Mouse (Mus musculus) layer of hippocampus, adult 9-11 months (tissue): ENCODE measurements around the gene 4930451I11Rik.

Source experiments
- DNase-seq: peaks from one replicate; pipeline ENCODE4 v3.0.0; 2022

4930451I11Rik gene

DNA sequence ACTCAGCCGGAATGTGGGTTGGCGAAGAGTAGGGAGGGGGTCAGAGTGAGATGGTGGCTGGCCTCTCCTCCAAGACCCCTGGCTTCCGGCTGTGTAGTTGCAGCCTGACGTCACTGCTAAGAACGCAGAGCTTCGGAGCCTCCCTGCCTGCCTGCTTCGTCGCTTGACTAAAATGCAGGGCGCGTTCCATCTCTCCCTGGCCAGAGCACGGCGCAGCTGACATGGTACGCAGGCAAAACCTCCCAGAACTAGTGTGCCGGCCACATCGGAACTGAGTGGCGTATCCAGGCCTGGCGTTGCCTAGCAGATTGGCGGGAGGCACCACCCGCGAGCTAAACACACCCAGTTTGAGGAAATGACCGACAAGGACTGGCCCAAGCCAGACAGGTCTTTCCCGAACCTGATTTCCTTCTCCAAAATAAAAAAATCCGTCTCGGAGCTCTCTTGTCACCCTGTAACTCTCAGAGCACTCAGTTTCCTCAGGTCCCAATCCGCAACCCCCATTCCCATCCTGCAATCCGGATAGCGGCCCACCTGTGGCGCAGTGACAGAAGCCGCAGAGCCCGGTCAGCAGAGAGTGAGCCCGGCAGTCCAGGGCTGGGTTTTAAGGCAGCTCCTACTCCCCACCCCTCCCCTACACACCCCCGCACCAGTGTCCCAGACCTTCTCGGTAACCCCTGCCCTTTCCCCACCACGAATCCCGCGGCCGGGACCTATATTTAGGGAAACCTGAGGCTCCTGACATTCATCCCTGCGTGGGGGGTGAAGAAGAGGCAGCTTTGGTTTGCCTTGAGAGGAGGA lies 31.8 kb downstream of the 4930451I11Rik start:
- DNase-seq, result no peak

- DNase-seq, result peak; percentile 98
Observed at GRCm38 (mm10) chr7:126799050-126799467, 32.4 kb downstream of the 4930451I11Rik start.

DNA sequence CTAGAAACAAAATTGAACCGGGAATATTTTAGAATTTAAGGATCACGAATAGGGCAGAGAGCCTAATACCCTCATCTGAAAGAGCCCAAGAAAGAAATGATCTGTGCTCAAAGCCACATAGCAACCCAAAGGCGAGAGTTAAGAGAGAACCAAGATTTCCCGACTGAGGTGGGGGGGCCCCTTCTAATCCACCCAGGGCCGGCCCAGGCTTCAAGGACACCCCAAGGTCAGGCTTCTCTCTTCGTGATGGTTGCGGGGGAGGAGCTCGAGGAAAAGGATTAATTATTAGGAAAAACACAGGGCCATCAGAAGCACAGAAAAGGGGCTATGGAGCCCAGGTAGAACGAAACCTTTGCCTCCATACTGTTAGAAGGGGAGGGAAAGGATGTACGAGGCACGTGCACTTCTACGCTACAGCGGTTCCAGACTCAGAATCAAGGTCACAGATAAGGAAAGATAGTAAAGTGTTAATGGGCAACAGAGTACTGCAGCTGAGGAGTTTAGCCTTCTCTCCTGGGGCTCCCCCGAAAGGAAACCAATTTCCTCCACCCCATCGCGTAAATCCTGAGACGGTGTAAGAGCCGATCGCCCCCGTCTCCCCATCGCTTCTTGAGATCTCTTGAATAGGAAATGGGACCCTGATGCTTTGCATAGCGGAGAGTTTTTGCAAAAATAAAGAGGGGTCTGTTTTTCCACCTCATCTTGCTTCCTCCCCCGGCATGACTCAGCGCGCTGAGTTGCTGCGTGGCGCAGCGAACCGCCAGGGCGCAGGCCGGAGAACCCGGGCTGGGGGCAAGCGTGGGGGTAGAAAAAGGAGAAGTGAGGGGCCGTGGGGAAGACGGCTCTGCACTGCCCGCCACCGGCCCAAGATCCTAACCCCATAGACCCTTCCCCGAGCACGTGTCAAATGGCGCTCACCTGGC lies 33.1 kb downstream of the 4930451I11Rik start:
- DNase-seq, result no peak

DNA sequence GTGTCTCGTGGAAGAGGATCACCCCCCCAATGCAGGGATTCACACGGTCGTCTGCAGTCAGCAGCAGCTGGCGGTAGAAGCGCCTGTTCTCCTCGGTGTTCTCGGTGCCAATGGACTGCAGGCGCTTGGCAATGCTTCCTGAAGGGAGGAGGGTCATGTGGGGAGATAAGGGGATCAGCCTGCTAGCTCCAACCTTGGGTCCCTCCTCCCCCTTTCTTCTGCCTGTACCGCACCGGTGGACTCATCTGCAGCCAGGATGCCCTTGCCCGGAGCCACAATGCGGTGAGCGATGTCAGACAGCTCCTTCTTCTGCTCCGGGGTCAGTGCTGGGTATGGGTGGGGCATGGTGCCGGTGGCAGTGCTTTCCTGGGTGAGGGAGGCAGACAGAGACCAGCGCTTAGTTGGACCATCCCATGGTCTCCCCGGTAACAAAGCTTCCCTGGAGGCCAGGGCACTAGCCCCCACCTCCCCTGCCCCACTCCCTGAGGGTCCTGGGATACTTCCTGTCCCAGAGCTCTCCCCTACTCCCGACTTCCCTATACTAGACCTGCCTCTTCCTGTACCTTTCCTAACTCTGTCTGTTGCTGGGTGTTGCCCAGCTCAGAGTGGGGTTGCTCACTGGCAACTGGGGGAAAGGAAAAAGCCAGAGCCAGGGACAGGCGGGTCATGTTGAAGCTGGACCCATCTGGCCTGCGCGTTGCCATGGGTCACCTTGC lies 33.9 kb downstream of the 4930451I11Rik start, which contains the start of gene Fam57b:
Fam57b (plus strand) TSS at position 258 of the 716 bp plus-strand sequence.
- DNase-seq, result no peak

DNA sequence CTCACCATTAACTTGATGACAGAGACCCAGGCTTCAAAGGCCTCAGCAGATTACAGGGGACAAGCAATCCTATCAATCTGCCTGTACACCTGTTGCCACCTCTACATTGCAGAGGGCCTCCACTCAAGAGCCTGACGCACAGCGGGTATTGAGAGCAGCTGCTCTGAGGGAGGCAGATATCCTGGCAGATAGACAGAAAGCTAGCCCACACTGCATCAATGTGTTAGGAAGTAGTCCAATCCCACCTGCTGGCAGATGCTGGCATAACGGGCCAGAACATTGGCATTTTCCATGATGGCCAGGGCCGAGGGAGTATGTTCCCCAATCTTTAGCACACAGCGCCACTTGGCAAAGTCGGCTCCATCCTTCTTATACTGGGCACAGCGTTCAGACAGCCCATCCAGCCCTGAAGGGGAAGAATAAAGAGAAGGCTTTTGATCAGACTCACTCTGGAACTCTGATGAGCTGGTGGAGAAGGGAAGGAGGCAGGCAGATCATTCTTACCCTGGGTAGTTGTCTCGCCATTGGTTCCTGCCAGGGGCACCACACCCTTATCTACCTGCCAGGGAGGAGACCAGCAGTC lies 35.0 kb downstream of the 4930451I11Rik start:
- DNase-seq, result peak; percentile 80

GRCm38 (mm10) chr7:126795387-126796317 lies 35.8 kb downstream of the 4930451I11Rik start:
- no peak for DNase-seq

DNA sequence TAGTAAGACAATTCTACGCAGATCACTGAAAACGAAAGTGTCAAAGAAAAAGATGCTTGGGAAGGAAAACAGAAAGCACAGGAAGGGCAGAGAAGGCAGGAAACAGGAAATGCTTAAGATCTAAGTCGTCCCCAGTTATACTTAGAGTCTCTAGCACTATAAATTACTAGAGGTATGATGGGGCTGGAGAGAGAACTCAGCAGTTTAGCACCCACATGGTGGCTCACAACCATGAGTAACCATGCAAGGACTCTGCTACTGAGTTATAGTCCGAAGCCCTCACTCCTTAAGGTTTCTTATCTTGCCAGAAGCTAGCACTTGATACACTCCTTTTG lies 37.2 kb downstream of the 4930451I11Rik start:
- DNase-seq, result no peak

- DNase-seq, result no peak
Observed at GRCm38 (mm10) chr7:126793456-126794270, 37.8 kb downstream of the 4930451I11Rik start.

GRCm38 (mm10) chr7:126792721-126793443 lies 38.6 kb downstream of the 4930451I11Rik start:
- no peak for DNase-seq

DNA sequence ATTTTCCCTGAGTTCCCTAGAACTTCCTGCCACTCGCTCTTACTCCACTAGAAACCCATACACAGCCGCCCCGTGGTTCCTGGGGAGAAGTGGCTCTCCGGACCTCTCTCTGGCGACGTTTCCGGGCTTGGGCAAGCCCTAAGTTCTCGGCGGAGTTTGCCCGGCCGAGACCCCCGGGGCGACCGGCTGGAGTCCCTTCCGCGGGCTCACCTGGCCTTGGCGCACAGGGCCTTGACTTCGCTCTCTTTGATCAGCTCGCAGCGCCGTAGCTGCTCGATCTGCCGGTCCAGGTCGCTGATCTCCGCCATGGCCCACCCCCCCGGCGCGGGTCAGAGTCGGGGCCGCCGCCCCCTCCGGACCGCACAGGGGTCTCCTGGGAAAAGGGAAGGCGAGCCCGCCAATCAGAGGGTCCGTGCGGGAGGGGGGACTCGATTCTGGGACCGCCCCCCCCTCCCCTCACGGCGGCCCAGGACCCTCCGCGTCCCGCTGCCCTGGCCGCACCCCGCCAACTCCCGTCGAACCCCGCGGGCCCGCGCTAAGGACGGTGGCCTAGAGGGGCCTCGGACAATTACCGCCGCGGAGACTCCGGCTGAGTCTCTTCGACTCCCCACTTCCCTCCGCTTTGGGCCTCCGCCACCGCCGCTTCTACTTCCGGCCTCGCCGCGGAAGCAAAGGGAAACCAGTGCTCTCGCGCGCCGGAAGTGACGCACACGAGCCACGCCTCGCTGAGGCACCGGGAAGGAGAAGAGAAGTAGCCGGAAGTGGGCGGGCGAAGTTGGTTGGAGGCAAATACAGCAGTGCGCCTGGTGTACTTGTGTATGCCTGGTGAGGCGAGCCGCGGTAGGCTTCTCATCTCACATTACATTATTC lies 39.4 kb downstream of the 4930451I11Rik start, which contains the start of gene Ppp4c:
Ppp4c (minus strand) TSS at position 646 of the 870 bp plus-strand sequence.
- peak; percentile 96 for DNase-seq

GRCm38 (mm10) chr7:126789141-126789540 lies 42.3 kb downstream of the 4930451I11Rik start:
- DNase-seq, result no peak

DNA sequence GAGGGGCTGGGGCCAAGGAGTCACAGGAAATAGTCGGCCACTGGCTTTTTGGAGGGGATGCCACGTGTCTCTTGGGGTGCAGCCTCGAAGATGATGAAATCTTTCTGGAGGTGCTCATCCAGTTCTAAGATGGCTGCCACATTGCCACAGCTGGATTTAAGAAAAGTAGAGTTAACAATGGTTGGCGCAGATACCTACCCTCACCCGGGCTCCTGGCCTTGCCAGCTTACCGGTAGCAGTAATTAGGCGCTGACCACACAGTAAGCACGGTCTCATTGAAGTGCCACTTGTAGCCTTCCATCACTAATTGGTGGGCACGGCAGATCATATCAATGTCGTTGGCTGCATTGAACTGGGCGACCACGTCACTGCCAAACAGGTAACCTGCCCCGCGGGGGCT lies 45.3 kb downstream of the 4930451I11Rik start:
- no peak for DNase-seq

GRCm38 (mm10) chr7:126785056-126785455 lies 46.4 kb downstream of the 4930451I11Rik start:
- DNase-seq, result no peak

GRCm38 (mm10) chr7:126784469-126784868 lies 47.0 kb downstream of the 4930451I11Rik start:
- DNase-seq, result no peak

DNA sequence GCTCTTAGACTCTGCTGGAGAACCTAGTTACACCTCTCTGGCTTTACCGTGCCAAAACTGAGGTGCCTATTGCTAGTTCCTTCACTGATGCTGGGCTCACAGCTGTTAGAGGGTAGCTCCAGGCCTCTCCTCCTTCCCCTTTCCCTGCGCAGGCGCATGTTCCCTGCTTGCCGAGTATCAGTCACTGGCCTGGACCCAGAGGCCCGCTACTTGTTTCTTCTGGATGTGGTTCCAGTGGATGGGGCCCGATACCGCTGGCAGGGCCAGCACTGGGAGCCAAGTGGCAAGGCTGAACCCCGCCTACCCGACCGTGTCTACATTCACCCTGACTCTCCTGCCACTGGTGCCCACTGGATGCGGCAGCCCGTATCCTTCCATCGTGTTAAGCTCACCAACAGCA lies 48.7 kb downstream of the 4930451I11Rik start:
- no peak for DNase-seq

DNA sequence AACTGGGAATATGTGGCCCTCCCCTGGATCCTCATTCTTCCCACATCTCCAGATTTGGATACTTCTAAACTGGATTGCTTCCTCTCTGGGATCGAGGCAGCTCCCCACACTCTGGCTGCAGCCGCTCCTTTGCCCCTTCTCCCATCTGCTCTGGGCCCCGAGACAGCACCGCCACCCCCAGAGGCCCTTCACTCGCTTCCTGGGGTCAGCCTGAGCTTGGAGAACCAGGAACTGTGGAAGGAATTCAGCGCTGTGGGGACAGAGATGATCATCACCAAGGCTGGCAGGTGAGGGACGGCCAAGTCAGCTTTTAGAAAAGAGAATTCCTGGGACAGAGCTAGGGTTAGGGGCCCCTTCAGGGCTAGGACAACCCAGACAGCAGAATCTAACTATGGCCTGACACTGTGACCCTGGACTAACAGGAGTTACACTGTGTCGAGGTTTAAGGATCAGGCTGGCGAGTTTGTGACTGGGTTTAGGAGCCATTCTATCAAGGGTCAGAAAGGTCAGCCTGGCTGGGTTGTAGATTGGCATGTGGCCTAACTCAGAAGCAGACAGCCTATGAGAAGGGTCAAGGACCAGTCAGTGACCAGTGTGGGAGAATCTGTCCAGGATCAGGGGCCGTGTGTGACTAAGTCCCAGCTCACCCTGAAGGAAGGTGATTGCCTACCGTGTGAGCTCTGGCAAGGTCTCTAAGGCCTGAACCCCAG lies 49.6 kb downstream of the 4930451I11Rik start:
- DNase-seq, result no peak

- no peak for DNase-seq
Observed at GRCm38 (mm10) chr7:126780971-126781635, 50.3 kb downstream of the 4930451I11Rik start, which contains the start of gene Tbx6. Tbx6 (plus strand) TSS chr7:126781483.
